Mouse (Mus musculus) heart, embryonic 13.5 days (tissue): ENCODE results near the gene Ptpru. TPM values are rescaled to one million over a fixed set of nuclear protein-coding genes. Genes with fewer than 3 reads are reported as not detected.

ENCODE experiments used
- ATAC-seq: fragments of 200-750 bp; cut with Nextera tagmentation; 2 replicates; pipeline ENCODE4 v1.8.0; 2017; ENCODE audit warnings: moderate TSS enrichment; ENCODE audit not compliant: insufficient number of reproducible peaks, low FRiP score, low TSS enrichment; ENCODE audit errors: extremely low read depth
- H3K27ac ChIP-seq: fragments of 300-500 bp; sonication (generic); replicated peaks from 2 replicates; pipeline ENCODE4 v1.5.1; 2015; ENCODE audit warnings: moderate library complexity, mild to moderate bottlenecking, inconsistent platforms
- H3K27me3 ChIP-seq: fragments of 300-500 bp; sonication (generic); replicated peaks from 2 replicates; pipeline ENCODE4 v1.6.1; 2015; ENCODE audit warnings: mild to moderate bottlenecking, inconsistent platforms
- H3K36me3 ChIP-seq: fragments of 300-500 bp; sonication (generic); 2 replicates; pipeline ENCODE4 v1.6.1; 2015; ENCODE audit warnings: mild to moderate bottlenecking, inconsistent platforms
- H3K4me1 ChIP-seq: fragments of 300-500 bp; sonication (generic); 2 replicates; pipeline ENCODE4 v1.6.1; 2015; ENCODE audit warnings: inconsistent platforms
- H3K4me2 ChIP-seq: fragments of 300-500 bp; sonication (generic); 2 replicates; pipeline ENCODE4 v1.6.1; 2015; ENCODE audit warnings: inconsistent platforms, mild to moderate bottlenecking, moderate library complexity
- H3K4me3 ChIP-seq: fragments of 300-500 bp; sonication (generic); 2 replicates; pipeline ENCODE4 v1.5.1; 2015; ENCODE audit warnings: moderate library complexity, mild to moderate bottlenecking, inconsistent platforms
- H3K9ac ChIP-seq: fragments of 300-500 bp; sonication (generic); 2 replicates; pipeline ENCODE4 v1.6.1; 2015; ENCODE audit warnings: inconsistent platforms, mild to moderate bottlenecking, moderate library complexity
- H3K9me3 ChIP-seq: fragments of 300-500 bp; sonication (generic); 2 replicates; pipeline ENCODE4 v1.6.1; 2016; ENCODE audit warnings: inconsistent platforms
- WGBS: fragments of 180-500 bp; shearing (Covaris S2); methylation state at CpG from one replicate; pipeline ENCODE4 v1.1.7; 2015; ENCODE audit warnings: mixed read lengths; 5-methylcytosine and 5-hydroxymethylcytosine counted together
- polyA plus RNA-seq: library from polyadenylated mRNA; unstranded; fragments of >200 nt; fragmentation: Nextera tagmentation; extraction: Ambion mirVana; gene quantifications from 2 replicates; pipeline ENCODE4 v1.2.1, GENCODE M21; 2015

Ptpru gene
- polyA plus RNA-seq, 1 experiment from 2014 or later, result 2.2 TPM

DNA sequence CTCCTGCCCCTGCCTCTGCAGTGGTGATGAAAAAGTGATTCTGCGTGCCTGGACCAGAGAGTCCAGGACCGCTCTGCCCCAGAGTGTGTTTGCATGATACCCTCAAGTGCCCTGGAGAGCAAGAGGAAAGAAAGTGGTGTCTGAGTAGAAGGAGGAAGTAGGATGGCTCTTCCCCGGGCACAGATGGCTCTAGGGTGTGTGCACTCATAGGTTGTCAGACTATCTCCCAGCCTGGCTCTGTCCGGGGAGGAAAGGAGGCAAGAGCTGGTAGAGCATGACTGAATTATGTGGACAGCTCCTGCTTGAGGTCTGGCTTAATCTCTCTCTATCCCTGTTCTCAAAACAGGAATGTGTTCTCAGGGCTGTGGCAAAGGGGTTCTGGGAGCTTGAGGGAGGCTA, 23.3 kb upstream of the Ptpru start:
- Histone ChIP-seq H3K9me3 (no peaks in the 10 kb centered on the region), H3K4me2 (no peak overlapping the region), H3K4me3 (no peak overlapping the region), H3K4me1 (peaks cover 5% of the 10 kb centered on the region), H3K27me3 (no peaks in the 10 kb centered on the region), H3K27ac (no peak overlapping the region), H3K9ac (peak overlapping the region; percentile 24; the same call in 1 of the 2 replicates), H3K36me3 (peaks cover 71% of the 10 kb centered on the region)
- no peak for ATAC-seq
- 66% methylated on average over 4 of the region's 4 CpGs for WGBS

DNA sequence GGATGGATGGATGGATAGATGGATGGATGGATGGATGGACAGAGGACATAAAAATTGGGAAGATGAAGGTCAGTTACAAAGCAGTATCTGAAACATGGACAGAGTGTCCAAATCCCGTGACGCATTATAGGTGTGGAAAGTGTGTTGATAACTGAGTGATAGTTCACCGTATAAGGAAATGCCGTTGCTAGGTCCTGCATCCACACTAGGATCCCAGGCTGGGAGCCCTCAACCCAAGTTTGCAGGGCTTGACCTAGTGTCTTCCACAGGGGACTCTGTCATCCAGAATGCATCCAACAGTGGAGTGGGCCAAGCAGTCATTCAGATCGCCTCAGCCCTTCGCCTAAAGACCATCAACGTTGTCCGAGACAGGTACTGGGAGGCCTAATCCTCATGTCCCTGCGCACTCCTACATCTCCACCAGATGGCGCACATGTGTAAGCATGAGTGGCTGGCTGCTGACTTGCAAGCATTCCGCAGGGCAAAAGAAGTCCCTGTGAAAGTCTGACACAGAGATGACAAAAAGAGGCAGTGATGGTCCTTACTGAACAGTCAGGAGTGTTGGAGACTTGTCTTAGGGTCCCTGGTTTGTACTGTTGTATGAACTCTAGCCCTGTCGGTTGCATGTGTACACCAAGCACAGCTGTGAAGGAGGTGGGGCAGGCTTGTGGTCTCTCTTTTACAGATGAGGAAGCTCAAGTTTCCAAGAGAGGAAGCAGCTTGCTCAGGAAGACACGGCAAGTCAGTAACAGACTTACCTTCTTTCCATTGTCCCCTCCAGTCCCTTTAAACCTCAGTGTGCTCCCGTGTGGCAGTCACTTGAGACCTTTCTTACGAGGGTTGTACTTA, 22.6 kb upstream of the Ptpru start:
- WGBS, result 40% methylated on average over 15 of the region's 15 CpGs
- no peak for ATAC-seq

DNA sequence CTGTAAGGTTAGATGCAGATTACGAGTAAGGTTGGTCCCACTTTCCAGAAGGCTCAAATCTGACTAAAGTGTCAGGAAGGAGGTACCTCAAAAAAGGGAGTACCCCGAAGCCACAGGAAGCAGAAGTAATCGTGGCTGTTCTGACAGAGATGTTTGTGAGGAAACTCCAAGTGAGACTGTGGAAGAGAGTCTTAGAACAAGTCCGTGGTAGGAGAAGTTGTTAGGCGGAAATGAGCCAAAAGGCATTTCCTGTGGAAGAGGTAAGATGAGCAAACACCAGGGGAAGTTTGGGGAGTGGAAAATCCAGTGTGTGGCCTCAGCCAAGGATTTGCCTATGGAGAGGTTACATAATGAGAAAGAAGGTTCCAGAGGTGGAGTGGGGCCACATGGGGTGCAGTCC, 16.9 kb upstream of the Ptpru start:
- Histone ChIP-seq H3K4me3 (no peak overlapping the region), H3K27me3 (no peaks in the 10 kb centered on the region), H3K4me2 (no peak overlapping the region), H3K4me1 (peaks cover 12% of the 10 kb centered on the region), H3K36me3 (peaks cover 25% of the 10 kb centered on the region), H3K9ac (no peak overlapping the region), H3K9me3 (no peaks in the 10 kb centered on the region), H3K27ac (no peak overlapping the region)
- no peak for ATAC-seq
- 71% methylated on average over 5 of the region's 5 CpGs for WGBS

More for the DNA sequence above, 22.6 kb upstream of the Ptpru start:
- Histone ChIP-seq H3K4me1 (peaks cover 5% of the 10 kb centered on the region), H3K9me3 (no peaks in the 10 kb centered on the region), H3K4me2 (no peak overlapping the region), H3K9ac (peak overlapping the region; percentile 24; the same call in 1 of the 2 replicates), H3K36me3 (peaks cover 69% of the 10 kb centered on the region), H3K27ac (no peak overlapping the region), H3K27me3 (no peaks in the 10 kb centered on the region), H3K4me3 (no peak overlapping the region)

DNA sequence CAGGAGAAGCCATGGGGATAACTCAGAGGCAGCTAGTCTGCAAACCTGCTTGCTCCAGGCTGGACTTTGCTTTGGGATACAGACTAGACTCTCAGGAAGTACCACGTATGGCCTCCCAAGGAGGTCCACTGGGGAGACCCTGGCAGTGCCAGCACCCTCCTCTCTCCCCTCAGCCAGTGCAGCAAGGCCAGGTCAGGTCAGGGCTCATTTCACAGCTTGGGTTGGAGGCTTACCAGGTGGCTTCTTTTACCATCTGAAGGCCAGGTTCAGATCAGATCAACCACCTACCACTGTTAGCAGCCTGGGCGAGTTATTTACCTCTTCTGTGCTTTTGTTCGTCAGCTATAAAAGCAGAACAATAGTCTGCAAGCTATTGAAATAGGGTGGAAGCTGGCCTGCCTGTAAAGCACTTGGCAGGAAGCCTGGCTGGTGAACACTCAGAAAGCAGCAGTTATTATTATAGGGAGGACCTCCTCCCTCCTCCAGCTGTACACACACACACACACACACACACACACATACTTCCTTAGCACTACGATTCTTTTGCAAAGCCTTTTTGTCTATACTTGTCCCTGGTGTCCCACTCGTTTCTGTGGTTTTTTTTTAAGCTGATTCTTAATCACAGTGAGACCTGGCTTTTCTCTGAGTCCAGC, 12.0 kb upstream of the Ptpru start:
- H3K9ac ChIP-seq, result 0 out of 2 replicates have a peak overlapping the region, but pooled peaks have one; percentile 30
- H3K4me2 ChIP-seq, result 0 out of 2 replicates have a peak overlapping the region, but pooled peaks have one; percentile 5
- H3K4me3 ChIP-seq, result no peak overlapping the region
- 40% methylated on average over 5 of the region's 5 CpGs for WGBS
- 0 out of 2 replicates have a peak, but pooled peaks cover 2% of the 10 kb centered on the region for H3K36me3 ChIP-seq
- H3K27me3 ChIP-seq, result no peaks in the 10 kb centered on the region
- H3K4me1 ChIP-seq, result peaks cover 33% of the 10 kb centered on the region
- peak overlapping the region; percentile 78 for H3K27ac ChIP-seq
- H3K9me3 ChIP-seq, result no peaks in the 10 kb centered on the region
- no peak for ATAC-seq

DNA sequence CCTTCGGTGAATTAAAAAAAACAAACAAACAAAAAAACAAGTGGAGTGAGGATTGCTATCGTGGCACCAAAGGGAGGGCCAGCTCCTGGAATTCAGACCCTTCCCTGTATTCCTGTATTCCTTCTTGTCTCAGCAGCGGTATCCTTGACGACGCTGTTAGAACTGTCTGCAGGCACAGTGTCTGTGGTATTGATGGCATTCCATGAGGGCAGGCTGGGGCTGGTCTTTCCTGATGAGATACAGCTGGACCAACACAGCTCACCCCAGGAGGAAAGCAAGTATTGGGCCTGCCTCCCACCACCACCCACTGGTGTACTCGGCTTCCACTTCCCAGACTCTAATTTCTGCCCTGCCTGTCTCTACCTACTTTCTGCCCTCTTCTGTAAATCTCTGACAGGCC, 10.0 kb upstream of the Ptpru start:
- H3K27ac ChIP-seq, result no peak overlapping the region
- peaks cover 42% of the 10 kb centered on the region for H3K4me1 ChIP-seq
- peak overlapping the region; percentile 33; the same call in 1 of the 2 replicates for H3K9ac ChIP-seq
- WGBS, result 60% methylated on average over 6 of the region's 6 CpGs
- H3K9me3 ChIP-seq, result no peaks in the 10 kb centered on the region
- no peak for ATAC-seq
- no peak overlapping the region for H3K4me3 ChIP-seq
- H3K4me2 ChIP-seq, result no peak overlapping the region
- H3K27me3 ChIP-seq, result no peaks in the 10 kb centered on the region
- 0 out of 2 replicates have a peak, but pooled peaks cover 2% of the 10 kb centered on the region for H3K36me3 ChIP-seq

DNA sequence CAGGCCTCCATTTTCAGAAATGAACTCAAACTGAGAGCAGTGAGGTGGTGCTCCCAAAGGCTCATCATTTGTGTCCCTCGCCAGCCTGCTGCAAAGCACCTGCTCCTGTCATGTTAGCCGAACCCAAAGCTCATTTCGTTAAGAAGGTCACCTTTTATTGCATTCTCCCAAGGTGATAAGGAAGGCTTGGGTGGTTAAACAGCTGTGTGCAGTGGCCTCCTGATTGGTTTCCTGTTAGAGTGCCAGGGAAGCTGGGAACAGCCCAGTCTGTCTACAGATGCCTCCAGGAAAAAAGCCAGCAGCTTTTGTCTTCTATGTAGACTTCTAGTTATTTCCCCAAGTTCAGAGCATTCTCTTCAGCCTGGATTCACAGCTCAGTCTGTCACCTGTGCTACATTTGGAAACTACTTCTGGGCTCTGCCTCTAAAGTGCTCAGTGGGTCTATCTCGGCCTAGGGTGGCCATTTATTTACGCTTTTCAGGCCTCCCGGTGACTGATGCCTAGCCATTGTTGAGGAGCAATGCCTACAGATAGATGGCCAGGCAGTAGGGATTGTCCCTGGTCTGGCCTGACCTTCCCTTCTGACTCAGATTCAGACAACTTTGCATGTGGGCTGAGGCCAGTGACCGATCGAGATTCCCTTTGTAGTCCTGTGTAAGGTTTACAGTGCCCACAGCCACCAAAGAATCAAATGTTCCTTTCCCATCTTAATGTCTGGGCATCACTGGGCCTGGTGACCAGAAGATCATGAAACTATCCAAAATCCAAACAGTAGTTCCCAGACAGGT, 8.1 kb upstream of the Ptpru start:
- Histone ChIP-seq H3K36me3 (0 out of 2 replicates have a peak, but pooled peaks cover 2% of the 10 kb centered on the region), H3K4me3 (no peak overlapping the region), H3K27ac (no peak overlapping the region), H3K4me2 (no peak overlapping the region), H3K4me1 (peaks cover 43% of the 10 kb centered on the region), H3K9me3 (no peaks in the 10 kb centered on the region), H3K9ac (no peak overlapping the region), H3K27me3 (peaks cover 11% of the 10 kb centered on the region)
- no peak for ATAC-seq
- WGBS, result 78% methylated on average over 8 of the region's 8 CpGs

DNA sequence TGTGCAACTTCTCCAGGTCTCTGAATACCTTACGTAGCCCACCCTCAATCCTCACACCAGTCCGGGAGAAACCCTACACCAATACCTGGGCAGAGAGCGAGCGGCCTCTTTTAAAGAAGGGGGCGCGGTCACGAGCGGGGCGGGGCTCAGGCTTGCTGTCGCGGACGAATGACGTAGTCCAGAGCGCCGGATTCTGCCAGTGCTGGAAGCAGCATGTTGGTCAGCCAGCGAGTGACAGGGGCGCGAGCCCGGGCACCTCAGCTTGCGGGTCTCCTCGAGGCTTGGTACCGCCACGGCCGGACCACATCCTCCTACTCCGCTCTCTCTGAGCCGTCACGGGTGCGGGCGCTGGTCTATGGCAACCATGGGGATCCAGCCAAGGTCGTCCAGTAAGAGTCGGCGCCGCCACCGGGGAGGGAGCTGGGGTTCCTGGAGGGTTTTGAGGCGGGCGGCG, 5.2 kb upstream of the Ptpru start, which contains the start of gene Mecr:
Mecr (plus strand) TSS at position 181 of the 454 bp plus-strand sequence.
- Histone ChIP-seq H3K4me1 (peaks cover 21% of the 10 kb centered on the region), H3K4me3 (peak within 1 kb of the TSS; percentile 84), H3K9ac (peak within 1 kb of the TSS; percentile 89), H3K27ac (no peak within 1 kb of the TSS), H3K27me3 (peaks cover 38% of the 10 kb centered on the region), H3K9me3 (no peaks in the 10 kb centered on the region), H3K36me3 (0 out of 2 replicates have a peak, but pooled peaks cover 2% of the 10 kb centered on the region), H3K4me2 (peak within 1 kb of the TSS; percentile 93)
- WGBS, result under 1% methylated on average over 37 of the region's 37 CpGs
- peak; percentile 69 for ATAC-seq

DNA sequence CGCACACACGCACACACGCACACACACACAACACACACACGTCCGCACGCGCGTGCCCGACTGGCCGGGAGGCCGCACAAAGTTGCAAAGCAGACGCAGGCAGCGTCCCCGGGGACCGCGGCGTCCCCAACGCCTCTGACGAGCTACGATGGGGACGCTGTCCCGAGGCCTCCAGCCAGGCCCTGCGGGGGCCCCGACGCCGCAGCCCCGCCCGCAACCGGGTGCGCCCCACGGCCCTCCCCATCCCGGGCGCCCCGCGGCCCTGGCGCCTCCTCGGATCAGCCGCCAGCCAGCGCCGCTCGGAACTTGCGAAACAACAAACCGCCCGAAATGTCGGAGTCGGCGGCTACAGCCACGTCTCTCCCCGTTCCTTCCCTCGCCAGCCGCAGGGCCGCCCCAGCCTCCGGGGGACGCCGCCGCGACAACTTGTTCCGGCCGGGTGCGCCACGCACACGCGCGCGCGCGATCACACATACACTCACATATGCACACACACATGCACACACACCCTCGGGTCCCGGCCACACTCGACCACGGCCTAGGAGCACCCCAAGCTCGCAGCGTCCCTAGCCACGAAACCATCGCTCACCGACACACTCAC, 1.1 kb downstream of the Ptpru start:
- peak overlapping the region; percentile 85 for H3K9ac ChIP-seq
- WGBS, result under 1% methylated on average over 74 of the region's 76 CpGs
- ATAC-seq, result no peak
- no peak overlapping the region for H3K27ac ChIP-seq
- no peaks in the 10 kb centered on the region for H3K9me3 ChIP-seq
- peaks cover 94% of the 10 kb centered on the region for H3K27me3 ChIP-seq
- H3K4me2 ChIP-seq, result peak overlapping the region; percentile 100
- peak overlapping the region; percentile 70 for H3K4me3 ChIP-seq
- no peaks in the 10 kb centered on the region for H3K36me3 ChIP-seq
- H3K4me1 ChIP-seq, result peaks cover 24% of the 10 kb centered on the region

DNA sequence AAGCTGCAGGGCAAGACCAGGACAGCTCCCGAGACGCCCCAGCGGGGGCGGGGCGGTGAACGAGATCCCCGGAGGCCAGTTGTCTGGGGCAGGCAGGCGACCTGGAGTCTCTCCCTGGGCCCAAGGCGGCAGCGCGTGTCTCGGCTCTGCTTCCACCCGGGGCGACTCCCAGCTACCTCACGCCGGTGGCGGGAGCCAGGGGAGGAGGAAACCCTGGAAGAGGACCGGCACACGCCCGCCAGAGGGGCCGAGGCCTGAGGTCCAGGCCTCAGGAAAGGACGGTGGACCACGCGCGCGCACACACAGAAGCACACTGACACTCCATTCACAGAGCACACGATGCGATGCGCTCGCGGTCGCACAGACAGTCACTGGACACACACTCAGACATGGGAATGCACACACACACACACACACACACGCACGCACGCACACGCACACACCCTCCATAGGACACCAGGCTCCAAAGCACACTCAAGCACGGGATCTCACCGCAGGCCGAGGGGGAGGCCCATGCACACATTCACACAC, 1.7 kb downstream of the Ptpru start:
- H3K9me3 ChIP-seq, result no peaks in the 10 kb centered on the region

DNA sequence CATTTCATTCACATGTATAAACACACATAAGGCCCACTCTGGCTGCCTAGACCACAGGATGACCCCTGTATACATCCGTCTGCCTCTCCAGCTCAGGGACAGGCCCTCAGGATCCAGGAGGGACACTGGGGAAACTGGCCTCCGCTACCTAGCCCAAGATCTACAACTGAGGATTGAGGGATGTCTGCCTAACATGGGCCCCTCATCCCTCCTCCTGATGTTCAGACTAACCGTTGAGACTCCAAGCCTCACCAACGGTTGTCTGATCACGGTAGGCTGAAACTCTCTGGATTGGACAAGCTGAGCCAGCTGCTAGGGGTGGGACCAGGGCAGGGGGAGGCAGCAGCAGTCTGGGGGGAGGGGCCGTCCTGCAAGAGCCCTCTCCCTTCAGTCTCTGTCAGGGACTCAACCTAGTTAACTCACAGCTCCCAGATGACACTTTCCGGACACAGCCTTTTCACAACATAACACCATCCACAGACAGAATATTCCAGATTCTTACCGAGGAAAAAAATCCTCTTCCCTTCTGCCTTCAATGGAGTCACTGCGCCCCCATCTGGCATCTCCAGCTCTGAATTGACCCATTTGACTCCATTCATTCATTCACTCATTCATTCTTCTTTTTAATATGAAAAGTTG, 4.0 kb downstream of the Ptpru start:
- H3K4me1 ChIP-seq, result peaks cover 24% of the 10 kb centered on the region
- no peaks in the 10 kb centered on the region for H3K36me3 ChIP-seq
- H3K27ac ChIP-seq, result no peak overlapping the region
- H3K9me3 ChIP-seq, result no peaks in the 10 kb centered on the region
- ATAC-seq, result no peak
- 25% methylated on average over 9 of the region's 9 CpGs for WGBS
- peak overlapping the region; percentile 19; the same call in 1 of the 2 replicates for H3K9ac ChIP-seq
- H3K4me2 ChIP-seq, result no peak overlapping the region
- H3K4me3 ChIP-seq, result no peak overlapping the region
- H3K27me3 ChIP-seq, result peaks cover 81% of the 10 kb centered on the region

More for the DNA sequence above, 1.7 kb downstream of the Ptpru start:
- Histone ChIP-seq H3K4me2 (peak overlapping the region; percentile 100), H3K27me3 (peaks cover 88% of the 10 kb centered on the region), H3K4me1 (peaks cover 24% of the 10 kb centered on the region), H3K36me3 (no peaks in the 10 kb centered on the region), H3K9ac (peak overlapping the region; percentile 85), H3K4me3 (peak overlapping the region; percentile 70), H3K27ac (no peak overlapping the region)
- WGBS, result under 1% methylated on average over 37 of the region's 39 CpGs
- ATAC-seq, result no peak
